Mouse (Mus musculus): ENCODE measurements around the gene Taar5. TPM values are rescaled to one million over a fixed set of nuclear protein-coding genes. Genes with fewer than 3 reads are reported as not detected.

The Taar5 gene
- polyA plus RNA-seq (2016; fragmentation: Nextera tagmentation; extraction: Ambion mirVana): not detected in 2 replicates

DNA sequence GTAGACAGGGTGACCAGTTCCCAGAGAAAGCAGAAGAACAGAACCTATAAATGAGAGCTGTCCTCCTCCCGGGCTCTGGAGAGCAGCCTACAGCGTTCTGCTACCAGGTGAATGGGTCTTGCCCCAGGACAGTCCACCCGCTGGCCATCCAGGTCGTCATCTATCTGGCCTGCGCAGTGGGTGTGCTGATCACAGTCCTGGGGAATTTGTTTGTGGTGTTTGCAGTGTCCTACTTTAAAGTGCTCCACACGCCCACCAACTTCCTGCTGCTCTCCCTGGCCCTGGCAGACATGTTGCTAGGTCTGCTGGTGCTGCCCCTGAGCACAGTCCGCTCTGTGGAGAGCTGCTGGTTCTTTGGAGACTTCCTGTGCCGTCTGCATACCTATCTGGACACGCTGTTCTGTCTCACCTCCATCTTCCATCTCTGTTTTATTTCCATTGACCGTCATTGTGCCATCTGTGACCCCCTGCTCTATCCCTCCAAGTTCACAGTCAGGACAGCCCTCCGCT, at the start of gene Taar5:
TSS of gene Taar5 (plus strand) at position 51 of the 510 bp plus-strand sequence.
- no peaks in the 10 kb centered on the region for H3K9me3 ChIP-seq
- no peak within 1 kb of the TSS for H3K27ac ChIP-seq
- no peak for ATAC-seq (ENCODE audit: insufficient number of reproducible peaks, insufficient read depth, low FRiP score, low TSS enrichment, low read depth)
- no peaks in the 10 kb centered on the region for H3K4me1 ChIP-seq (replicated peaks)
- WGBS: 90% methylated on average over 11 of the region's 11 CpGs
- no peaks in the 10 kb centered on the region for H3K36me3 ChIP-seq
- H3K4me3 ChIP-seq (replicated peaks): no peak within 1 kb of the TSS
- no peak within 1 kb of the TSS for H3K4me2 ChIP-seq
- no peaks in the 10 kb centered on the region for H3K27me3 ChIP-seq
- H3K9ac ChIP-seq (replicated peaks): no peak within 1 kb of the TSS

GRCm38 (mm10) chr10:23922468-23922867, 48.0 kb upstream of the Taar5 start:
- Histone ChIP-seq H3K9ac (replicated peaks) (no peak overlapping the region), H3K27me3 (no peaks in the 10 kb centered on the region), H3K4me3 (replicated peaks) (no peak overlapping the region), H3K4me2 (no peak overlapping the region), H3K27ac (no peak overlapping the region), H3K4me1 (replicated peaks) (no peaks in the 10 kb centered on the region), H3K36me3 (no peaks in the 10 kb centered on the region), H3K9me3 (no peaks in the 10 kb centered on the region)
- WGBS: 79% methylated on average over 3 of the region's 3 CpGs
- no peak for ATAC-seq (ENCODE audit: insufficient number of reproducible peaks, insufficient read depth, low FRiP score, low TSS enrichment, low read depth)

GRCm38 (mm10) chr10:23923941-23924340, 46.6 kb upstream of the Taar5 start:
- Histone ChIP-seq H3K4me2 (no peak overlapping the region), H3K4me1 (replicated peaks) (no peaks in the 10 kb centered on the region), H3K36me3 (no peaks in the 10 kb centered on the region), H3K9ac (replicated peaks) (no peak overlapping the region), H3K27me3 (no peaks in the 10 kb centered on the region), H3K27ac (no peak overlapping the region), H3K9me3 (no peaks in the 10 kb centered on the region), H3K4me3 (replicated peaks) (no peak overlapping the region)
- no peak for ATAC-seq (ENCODE audit: insufficient number of reproducible peaks, insufficient read depth, low FRiP score, low TSS enrichment, low read depth)
- WGBS: 93% methylated on average over 2 of the region's 2 CpGs

- no peaks in the 10 kb centered on the region for H3K27me3 ChIP-seq
- no peak overlapping the region for H3K9ac ChIP-seq (replicated peaks)
- no peaks in the 10 kb centered on the region for H3K36me3 ChIP-seq
- no peaks in the 10 kb centered on the region for H3K9me3 ChIP-seq
- no peak for ATAC-seq (ENCODE audit: insufficient number of reproducible peaks, insufficient read depth, low FRiP score, low TSS enrichment, low read depth)
- no peak overlapping the region for H3K4me3 ChIP-seq (replicated peaks)
- H3K27ac ChIP-seq: no peak overlapping the region
- 23% methylated on average over 4 of the region's 4 CpGs for WGBS
- no peak overlapping the region for H3K4me2 ChIP-seq
- H3K4me1 ChIP-seq (replicated peaks): no peaks in the 10 kb centered on the region
Observed at GRCm38 (mm10) chr10:23937613-23938012, 32.9 kb upstream of the Taar5 start.

GRCm38 (mm10) chr10:23938312-23938711, 32.2 kb upstream of the Taar5 start, which contains the start of gene Taar2:
TSS of gene Taar2 (plus strand) at chr10:23938572.
- WGBS: 59% methylated on average over 6 of the region's 6 CpGs

DNA sequence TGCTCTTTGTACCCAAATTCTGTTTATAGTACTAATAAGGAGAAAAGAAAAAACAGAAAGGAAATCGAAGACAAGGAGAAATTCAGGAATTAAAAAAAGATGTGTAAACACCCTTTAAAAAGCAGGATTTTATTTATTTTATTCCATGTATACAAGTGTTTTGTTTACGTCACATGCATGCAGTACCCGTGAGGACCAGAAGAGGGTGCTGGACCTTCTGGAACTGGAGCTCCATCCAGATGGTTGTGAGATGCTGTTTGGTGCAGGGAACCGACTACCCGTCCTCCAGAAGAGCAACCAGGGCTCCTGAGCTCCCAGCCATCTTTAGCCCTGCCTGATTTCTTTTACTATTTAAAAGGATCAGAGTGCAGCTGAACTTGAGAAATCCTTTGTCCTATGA, 28.0 kb upstream of the Taar5 start:
- no peak overlapping the region for H3K4me2 ChIP-seq
- WGBS: 80% methylated on average over 5 of the region's 5 CpGs

More at GRCm38 (mm10) chr10:23938312-23938711, 32.2 kb upstream of the Taar5 start, which contains the start of gene Taar2:
- Histone ChIP-seq H3K36me3 (no peaks in the 10 kb centered on the region), H3K27ac (no peak within 1 kb of the TSS), H3K9me3 (no peaks in the 10 kb centered on the region), H3K4me3 (replicated peaks) (no peak within 1 kb of the TSS), H3K4me2 (no peak within 1 kb of the TSS), H3K27me3 (no peaks in the 10 kb centered on the region), H3K9ac (replicated peaks) (no peak within 1 kb of the TSS), H3K4me1 (replicated peaks) (no peaks in the 10 kb centered on the region)
- ATAC-seq (ENCODE audit: insufficient number of reproducible peaks, insufficient read depth, low FRiP score, low TSS enrichment, low read depth): no peak

DNA sequence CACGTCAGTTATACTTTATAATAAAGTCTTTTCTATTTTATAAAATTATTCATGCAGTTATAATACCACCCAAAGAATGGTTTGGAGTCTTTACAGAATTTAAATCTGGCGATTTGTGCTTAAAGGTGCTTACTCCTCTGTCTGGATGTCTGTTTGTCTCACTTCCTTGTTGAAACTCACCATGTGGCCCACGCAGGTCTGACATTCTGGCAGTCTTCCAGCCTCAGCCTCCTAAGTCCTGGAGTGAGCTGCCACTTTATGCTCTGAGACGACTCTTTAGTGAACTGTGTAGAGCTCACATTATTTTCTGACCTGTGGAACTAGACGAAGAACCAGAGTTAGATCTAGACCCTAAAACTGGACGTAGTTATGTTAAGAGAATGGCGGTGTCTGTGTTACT, 22.5 kb upstream of the Taar5 start:
- Histone ChIP-seq H3K4me1 (replicated peaks) (0 out of 2 replicates have a peak, but pooled peaks cover 4% of the 10 kb centered on the region), H3K4me3 (replicated peaks) (no peak overlapping the region), H3K27me3 (no peaks in the 10 kb centered on the region), H3K4me2 (no peak overlapping the region), H3K36me3 (no peaks in the 10 kb centered on the region), H3K9me3 (no peaks in the 10 kb centered on the region), H3K27ac (no peak overlapping the region), H3K9ac (replicated peaks) (no peak overlapping the region)
- 65% methylated on average over 7 of the region's 7 CpGs for WGBS
- no peak for ATAC-seq (ENCODE audit: insufficient number of reproducible peaks, insufficient read depth, low FRiP score, low TSS enrichment, low read depth)

More for the DNA sequence above, 28.0 kb upstream of the Taar5 start:
- no peak overlapping the region for H3K9ac ChIP-seq (replicated peaks)
- no peak overlapping the region for H3K4me3 ChIP-seq (replicated peaks)
- no peaks in the 10 kb centered on the region for H3K27me3 ChIP-seq
- H3K4me1 ChIP-seq (replicated peaks): no peaks in the 10 kb centered on the region
- H3K36me3 ChIP-seq: no peaks in the 10 kb centered on the region
- ATAC-seq (ENCODE audit: insufficient number of reproducible peaks, insufficient read depth, low FRiP score, low TSS enrichment, low read depth): no peak
- H3K27ac ChIP-seq: no peak overlapping the region
- H3K9me3 ChIP-seq: no peaks in the 10 kb centered on the region

DNA sequence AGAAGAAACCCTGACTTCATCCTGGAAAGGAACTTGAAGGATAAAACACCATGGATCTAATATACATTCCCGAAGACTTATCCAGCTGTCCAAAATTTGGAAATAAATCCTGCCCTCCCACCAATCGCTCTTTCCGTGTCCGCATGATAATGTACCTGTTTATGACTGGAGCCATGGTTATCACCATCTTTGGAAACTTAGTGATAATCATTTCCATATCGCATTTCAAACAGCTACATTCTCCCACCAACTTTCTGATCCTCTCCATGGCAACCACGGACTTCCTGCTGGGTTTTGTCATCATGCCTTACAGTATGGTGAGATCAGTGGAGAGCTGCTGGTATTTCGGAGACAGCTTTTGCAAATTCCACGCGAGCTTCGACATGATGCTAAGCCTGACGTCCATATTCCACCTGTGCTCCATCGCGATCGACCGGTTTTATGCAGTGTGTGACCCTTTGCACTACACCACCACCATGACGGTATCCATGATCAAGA, 20.9 kb upstream of the Taar5 start, which contains the start of gene Taar3:
TSS of gene Taar3 (plus strand) at position 51 of the 498 bp plus-strand sequence.
- Histone ChIP-seq H3K4me2 (no peak within 1 kb of the TSS), H3K4me3 (replicated peaks) (no peak within 1 kb of the TSS), H3K36me3 (no peaks in the 10 kb centered on the region), H3K9ac (replicated peaks) (no peak within 1 kb of the TSS), H3K27ac (no peak within 1 kb of the TSS), H3K27me3 (no peaks in the 10 kb centered on the region), H3K4me1 (replicated peaks) (0 out of 2 replicates have a peak, but pooled peaks cover 4% of the 10 kb centered on the region), H3K9me3 (no peaks in the 10 kb centered on the region)
- no peak for ATAC-seq (ENCODE audit: insufficient number of reproducible peaks, insufficient read depth, low FRiP score, low TSS enrichment, low read depth)
- WGBS: 87% methylated on average over 16 of the region's 16 CpGs

GRCm38 (mm10) chr10:23951714-23952113, 18.8 kb upstream of the Taar5 start:
- H3K9me3 ChIP-seq: no peaks in the 10 kb centered on the region
- no peak overlapping the region for H3K27ac ChIP-seq
- H3K9ac ChIP-seq (replicated peaks): no peak overlapping the region
- 0 out of 2 replicates have a peak, but pooled peaks cover 4% of the 10 kb centered on the region for H3K4me1 ChIP-seq (replicated peaks)
- H3K4me3 ChIP-seq (replicated peaks): no peak overlapping the region
- no peak for ATAC-seq (ENCODE audit: insufficient number of reproducible peaks, insufficient read depth, low FRiP score, low TSS enrichment, low read depth)
- H3K4me2 ChIP-seq: no peak overlapping the region
- H3K27me3 ChIP-seq: no peaks in the 10 kb centered on the region
- WGBS: 85% methylated on average over 6 of the region's 6 CpGs
- no peaks in the 10 kb centered on the region for H3K36me3 ChIP-seq

DNA sequence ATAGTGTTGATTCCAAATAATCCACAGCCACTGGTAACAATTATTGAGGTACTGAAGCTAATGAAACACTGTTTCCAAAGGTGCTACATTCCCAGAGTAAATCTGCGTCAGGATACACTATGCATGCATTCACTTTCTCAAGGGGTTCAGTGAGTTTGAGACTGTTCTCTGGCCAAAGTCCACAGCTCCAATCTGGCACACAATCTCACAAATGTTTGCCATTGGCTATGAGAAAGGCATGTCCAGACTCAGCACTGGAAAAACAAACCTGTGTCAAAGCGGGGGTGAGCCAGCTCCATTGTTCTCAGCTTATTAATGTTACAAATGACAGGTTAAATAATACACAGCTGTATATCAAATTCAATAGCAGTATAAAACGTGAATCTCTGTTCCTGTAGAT, 11.4 kb upstream of the Taar5 start:
- WGBS: 57% methylated on average over 3 of the region's 3 CpGs
- no peaks in the 10 kb centered on the region for H3K27me3 ChIP-seq
- ATAC-seq (ENCODE audit: insufficient number of reproducible peaks, insufficient read depth, low FRiP score, low TSS enrichment, low read depth): no peak
- no peaks in the 10 kb centered on the region for H3K9me3 ChIP-seq
- H3K9ac ChIP-seq (replicated peaks): no peak overlapping the region
- H3K27ac ChIP-seq: no peak overlapping the region
- H3K4me3 ChIP-seq (replicated peaks): no peak overlapping the region
- no peaks in the 10 kb centered on the region for H3K36me3 ChIP-seq
- H3K4me1 ChIP-seq (replicated peaks): no peaks in the 10 kb centered on the region
- no peak overlapping the region for H3K4me2 ChIP-seq

- H3K4me2 ChIP-seq: no peak within 1 kb of the TSS
- H3K36me3 ChIP-seq: no peaks in the 10 kb centered on the region
- no peaks in the 10 kb centered on the region for H3K9me3 ChIP-seq
- no peak for ATAC-seq (ENCODE audit: insufficient number of reproducible peaks, insufficient read depth, low FRiP score, low TSS enrichment, low read depth)
- no peak within 1 kb of the TSS for H3K27ac ChIP-seq
- no peaks in the 10 kb centered on the region for H3K4me1 ChIP-seq (replicated peaks)
- H3K4me3 ChIP-seq (replicated peaks): no peak within 1 kb of the TSS
- no peaks in the 10 kb centered on the region for H3K27me3 ChIP-seq
- 89% methylated on average over 13 of the region's 13 CpGs for WGBS
- no peak within 1 kb of the TSS for H3K9ac ChIP-seq (replicated peaks)
Observed at GRCm38 (mm10) chr10:23960444-23960915, 10.0 kb upstream of the Taar5 start, which contains the start of gene Taar4. TSS of gene Taar4 (plus strand) at chr10:23960494.

- 49% methylated on average over 3 of the region's 3 CpGs for WGBS
- Histone ChIP-seq H3K9ac (replicated peaks) (no peak overlapping the region), H3K9me3 (no peaks in the 10 kb centered on the region), H3K4me2 (no peak overlapping the region), H3K36me3 (no peaks in the 10 kb centered on the region), H3K27me3 (no peaks in the 10 kb centered on the region), H3K27ac (no peak overlapping the region), H3K4me3 (replicated peaks) (no peak overlapping the region), H3K4me1 (replicated peaks) (no peaks in the 10 kb centered on the region)
- ATAC-seq (ENCODE audit: insufficient number of reproducible peaks, insufficient read depth, low FRiP score, low TSS enrichment, low read depth): no peak
Observed at GRCm38 (mm10) chr10:23963444-23963843, 7.1 kb upstream of the Taar5 start.
